Mouse (Mus musculus): Measurements from ENCODE around the gene Tifa.

Tifa gene

DNA sequence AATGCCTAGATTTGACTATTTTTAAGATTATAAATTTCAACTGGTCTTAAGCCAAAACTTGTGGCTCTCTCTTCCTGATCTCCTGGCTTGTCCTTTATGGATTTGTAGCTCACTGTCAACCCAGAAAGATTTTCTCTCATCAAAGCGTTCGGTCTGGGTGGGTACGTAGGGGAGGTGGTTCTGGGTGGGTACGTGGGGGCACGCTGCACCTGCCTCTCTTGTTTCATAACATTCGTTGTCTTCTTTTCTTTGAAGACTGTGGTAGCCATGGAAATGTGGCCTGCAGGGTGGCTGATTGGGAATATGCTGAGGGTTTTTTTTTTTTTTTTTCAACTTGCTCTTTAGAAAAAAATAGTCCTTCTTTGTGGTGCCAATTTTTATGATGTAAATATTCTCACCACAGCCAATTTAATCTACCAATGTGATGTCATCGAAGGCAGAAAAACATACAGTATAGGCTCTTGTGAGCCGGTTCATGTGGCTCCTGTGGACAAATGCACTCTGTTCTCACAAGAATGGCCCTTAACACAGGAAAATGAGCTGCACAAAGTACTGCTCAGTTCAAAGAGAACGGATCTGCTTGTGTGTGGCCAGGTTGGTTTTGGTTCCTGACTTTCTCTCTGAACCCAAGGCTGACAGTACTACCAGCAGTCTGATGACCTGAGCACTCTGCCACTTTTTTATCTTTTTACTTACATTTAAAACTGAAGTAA, 78.6 kb downstream of the Tifa start:
- no peak for DNase-seq (ENCODE audit: low read depth)

GRCm38 (mm10) chr3:127868880-127869279, 79.3 kb downstream of the Tifa start:
- no peak for DNase-seq (ENCODE audit: low read depth)

- no peak for DNase-seq (ENCODE audit: low read depth)
These were observed 82.0 kb downstream of the Tifa start for GRCm38 (mm10) chr3:127871575-127871974.

- no peak for DNase-seq (ENCODE audit: low read depth)
These were observed 84.8 kb downstream of the Tifa start for GRCm38 (mm10) chr3:127874254-127874883.

- DNase-seq (ENCODE audit: low read depth): no peak
These were observed 85.5 kb downstream of the Tifa start for GRCm38 (mm10) chr3:127875059-127875458.

DNA sequence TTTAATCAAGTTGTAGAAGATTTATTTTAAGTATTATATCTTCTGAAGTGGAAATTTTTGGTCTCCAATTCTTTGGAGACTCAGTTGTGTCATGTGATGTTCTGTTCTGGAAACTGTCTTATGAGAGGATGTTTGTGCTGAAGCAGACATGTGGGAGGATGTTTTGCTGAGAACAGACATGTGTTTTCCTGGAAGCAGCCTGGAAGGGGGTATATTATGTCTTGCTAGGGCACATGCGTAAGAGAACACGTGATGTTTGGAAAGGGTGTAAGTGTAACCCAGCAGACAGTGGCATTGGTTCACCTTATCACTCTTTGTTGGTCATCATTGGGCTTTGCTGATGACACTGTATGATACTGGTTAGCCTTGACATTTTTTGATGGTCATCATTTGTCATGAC, 85.9 kb downstream of the Tifa start:
- DNase-seq (ENCODE audit: low read depth): no peak

DNA sequence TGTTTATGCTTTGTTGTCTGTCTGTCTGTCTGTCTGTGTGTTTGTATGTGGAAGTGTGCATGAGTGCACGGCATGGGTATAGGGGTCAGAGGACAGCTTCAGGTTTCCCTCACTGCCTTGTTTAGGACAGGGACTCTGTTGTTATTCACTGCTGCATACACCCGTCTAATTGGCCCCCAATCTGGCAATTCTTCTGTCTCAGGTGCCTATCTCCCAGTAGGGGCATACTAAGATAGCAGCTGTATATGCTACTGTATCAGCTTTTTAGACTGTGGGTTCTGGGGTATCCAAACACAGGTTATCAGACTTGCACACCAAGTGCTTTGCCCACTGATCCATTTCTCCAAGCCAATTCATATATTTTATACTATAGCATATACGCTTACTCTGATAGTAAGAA, 90.4 kb downstream of the Tifa start:
- DNase-seq (ENCODE audit: low read depth): no peak

DNA sequence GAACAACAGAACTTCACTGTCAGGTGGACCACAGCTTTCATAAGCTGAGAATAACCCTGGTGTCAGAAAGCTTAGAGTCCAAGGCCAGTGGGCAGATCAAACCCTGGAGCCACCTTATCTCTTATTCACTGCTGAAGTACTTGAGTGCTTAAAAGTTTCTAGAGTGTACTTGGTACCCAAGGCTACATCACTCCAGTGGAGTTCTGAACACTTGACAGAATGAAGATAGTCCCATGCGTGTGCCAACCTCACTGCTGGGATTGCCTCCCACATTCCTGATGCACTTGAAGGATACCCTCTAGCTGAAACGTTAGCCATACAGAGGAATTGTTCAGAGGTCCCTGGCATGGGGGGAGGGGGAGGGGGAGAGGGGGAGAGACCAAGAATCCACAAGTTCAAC, 92.1 kb downstream of the Tifa start:
- no peak for DNase-seq (ENCODE audit: low read depth)
